Mouse (Mus musculus): Measurements from ENCODE around the gene Wars.

The Wars gene

GRCm38 (mm10) chr12:108825561-108826224 lies 68.3 kb downstream of the Wars start:
- no peak for DNase-seq (ENCODE audit: inconsistent ontology term)

DNA sequence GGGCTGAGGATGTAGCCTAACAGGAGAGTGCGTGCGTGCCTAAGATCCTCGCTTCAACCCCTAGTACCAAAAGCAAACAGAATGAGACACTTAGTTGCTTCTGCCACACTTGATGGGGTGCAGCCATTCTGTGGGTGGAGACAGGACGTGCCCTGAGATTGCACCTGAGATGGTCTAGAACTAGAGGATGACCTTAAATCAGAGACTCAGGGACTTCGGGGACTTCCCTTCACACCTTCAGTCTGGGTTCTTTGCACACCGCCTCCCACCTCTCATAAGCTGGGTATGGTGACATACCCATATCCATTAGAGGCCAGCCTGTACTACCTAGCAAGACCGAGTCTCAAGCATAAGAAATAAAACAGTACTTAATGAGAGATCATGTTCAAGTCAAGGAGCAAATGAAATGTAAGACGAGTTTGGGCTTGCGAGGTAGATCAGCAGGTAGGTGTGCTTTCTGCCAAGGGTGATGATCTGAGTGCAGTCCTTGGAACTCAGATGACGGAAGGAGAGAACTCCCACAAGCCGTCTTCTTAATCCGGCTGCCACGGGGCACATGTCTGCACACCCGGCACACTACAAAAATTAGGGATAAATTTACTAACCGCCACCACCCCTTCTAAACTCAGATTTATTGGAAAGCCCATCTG lies 69.6 kb downstream of the Wars start:
- DNase-seq (ENCODE audit: inconsistent ontology term) = no peak

GRCm38 (mm10) chr12:108823036-108823435 lies 70.9 kb downstream of the Wars start:
- no peak for DNase-seq (ENCODE audit: inconsistent ontology term)

- DNase-seq (ENCODE audit: inconsistent ontology term) = no peak
These were observed 73.5 kb downstream of the Wars start for GRCm38 (mm10) chr12:108820461-108820860.

- no peak for DNase-seq (ENCODE audit: inconsistent ontology term)
These were observed 77.4 kb downstream of the Wars start for GRCm38 (mm10) chr12:108816569-108816968.

DNA sequence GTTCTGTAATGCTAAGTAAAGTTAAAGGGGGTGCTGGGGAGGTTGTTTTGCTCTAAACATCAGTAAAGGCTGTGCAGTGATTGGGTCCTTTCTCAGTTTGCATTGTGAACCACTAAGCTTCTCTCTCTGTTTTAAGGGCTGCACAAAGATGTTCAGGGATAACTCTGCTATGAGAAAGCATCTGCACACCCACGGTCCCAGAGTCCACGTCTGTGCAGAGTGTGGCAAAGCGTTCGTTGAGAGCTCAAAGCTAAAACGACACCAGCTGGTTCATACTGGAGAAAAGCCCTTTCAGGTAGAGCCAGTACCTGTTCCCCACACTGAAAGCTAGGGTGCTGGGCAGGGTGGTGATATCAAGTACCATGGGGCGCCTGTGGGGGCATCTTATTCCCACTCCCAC lies 79.5 kb downstream of the Wars start:
- no peak for DNase-seq (ENCODE audit: inconsistent ontology term)

GRCm38 (mm10) chr12:108812463-108812862 lies 81.5 kb downstream of the Wars start:
- no peak for DNase-seq (ENCODE audit: inconsistent ontology term)

GRCm38 (mm10) chr12:108811133-108811532 lies 82.8 kb downstream of the Wars start:
- DNase-seq (ENCODE audit: inconsistent ontology term) = no peak

DNA sequence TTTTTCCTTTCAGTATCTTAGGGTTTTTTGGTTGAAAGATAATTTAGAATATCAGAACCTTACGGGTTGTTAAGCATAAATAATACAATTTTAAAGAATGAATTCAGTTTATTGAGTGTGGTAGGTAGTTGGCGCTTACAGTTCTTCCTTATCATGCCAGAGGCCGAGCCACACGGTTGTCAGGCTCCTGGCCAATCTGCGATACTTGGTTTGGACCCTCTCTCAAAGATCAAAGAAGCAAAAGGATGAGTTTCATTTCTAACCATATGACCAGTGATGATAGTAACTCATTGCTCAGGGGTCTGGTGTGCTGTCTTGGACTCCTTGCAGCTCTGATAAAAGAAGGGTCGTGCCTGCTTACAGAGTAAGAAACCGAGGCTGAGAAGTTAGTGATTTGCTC lies 83.7 kb downstream of the Wars start:
- no peak for DNase-seq (ENCODE audit: inconsistent ontology term)
